Comparison of ENCODE assay signal across 23 mouse cellular contexts in the genomic region with DNA sequence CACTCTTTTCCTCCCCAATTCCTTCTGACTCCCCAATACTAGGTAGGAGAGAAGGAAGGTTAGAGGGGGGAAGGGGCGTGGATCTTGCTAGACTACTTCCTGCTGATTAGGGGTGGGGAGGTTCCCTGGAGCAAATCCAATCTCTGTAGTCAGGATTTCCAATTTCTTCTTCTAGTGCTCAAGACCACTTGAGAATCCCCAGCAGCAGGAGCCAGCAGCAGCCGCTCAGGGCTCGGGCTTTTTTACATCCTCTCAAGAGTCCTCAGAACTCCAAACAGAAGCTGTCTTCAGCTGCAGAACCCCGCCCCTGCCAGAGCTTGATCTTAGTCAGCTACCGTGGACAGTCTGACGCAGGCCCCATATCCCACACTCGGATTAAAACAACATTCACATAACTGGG. TPM values are rescaled to one million over a fixed set of nuclear protein-coding genes. Genes with fewer than 3 reads are reported as not detected.
DNase-seq lines count a peak whose midpoint lies in the region; ATAC-seq and TF ChIP-seq lines count a peak whose summit lies in the region.
"Had no signal": no experiment of that assay in that cellular context is flagged by ENCODE, and none has a peak within 500 bp of the region (broad histone marks: within the 10 kb centered on the region; RNA-seq: fewer than 3 reads in every experiment).

No protein-coding gene starts in this region.

- no peak overlapping the region for H3K9ac ChIP-seq in heart, embryonic 11.5 days (ENCODE audit: low read depth, low read length)
- H3K9ac ChIP-seq in CH12.LX (ENCODE audit: insufficient read depth, low read depth) = no peak overlapping the region
- no peak overlapping the region for H3K9ac ChIP-seq in intestine, postnatal 0 days (ENCODE audit: low read depth, low read length)
- H3K9ac ChIP-seq in hindbrain, embryonic 14.5 days = no peak overlapping the region
- no peak overlapping the region for H3K9ac ChIP-seq in liver, embryonic 11.5 days (ENCODE audit: low read depth, low read length)
- H3K9ac ChIP-seq: embryonic facial prominence, embryonic 12.5 days; forebrain, embryonic 13.5 days; kidney, embryonic 15.5 days; limb, embryonic 12.5 days; liver, embryonic 14.5 days; midbrain, embryonic 12.5 days; neural tube, embryonic 15.5 days had no signal

- TF ChIP-seq EP300 in CH12.LX (IDR thresholded peaks at IDR 0.05; ENCODE audit: low read length) = no peak

- no peak for TF ChIP-seq RAD21 in CH12.LX (IDR thresholded peaks at IDR 0.05; ENCODE audit: low read depth, low read length)

- 35% methylated on average over 7 of the region's 7 CpGs for WGBS in heart, embryonic 11.5 days (ENCODE audit: insufficient replicate concordance)
- 46% methylated on average over 7 of the region's 7 CpGs for WGBS in intestine, postnatal 0 days
- 66% methylated on average over 7 of the region's 7 CpGs for WGBS in hindbrain, embryonic 14.5 days
- 49% methylated on average over 7 of the region's 7 CpGs for WGBS in liver, embryonic 11.5 days

- dilution Hi-C loops in CH12.LX (cut with MboI; ENCODE audit: extremely low pct_ligation_motif_present, extremely low pct_unique_long_range_greater_than_20kb, low sequenced_read_pairs) = no loop called here

- peaks cover 5% of the 10 kb centered on the region; the same call in 1 of the 2 replicates for H3K4me1 ChIP-seq in heart, embryonic 11.5 days (ENCODE audit: control insufficient read depth, insufficient read depth, low read length)
- peaks cover 0 to 18% of the 10 kb centered on the region in 2 experiments; a peak in 2 of 4 replicates for H3K4me1 ChIP-seq in CH12.LX (ENCODE audit: control insufficient read depth in 1 of 2, insufficient read depth in 2 of 2)
- H3K4me1 ChIP-seq in intestine, postnatal 0 days (replicated peaks; ENCODE audit: control insufficient read depth, insufficient read depth, low read length) = no peaks in the 10 kb centered on the region
- H3K4me1 ChIP-seq in hindbrain, embryonic 14.5 days (replicated peaks; ENCODE audit: control insufficient read depth, insufficient read depth, low read length) = no peaks in the 10 kb centered on the region
- peaks cover 4% of the 10 kb centered on the region; the same call in 1 of the 2 replicates for H3K4me1 ChIP-seq in liver, embryonic 11.5 days (replicated peaks; ENCODE audit: control insufficient read depth, insufficient read depth, low read length)
- H3K4me1 ChIP-seq: embryonic facial prominence, embryonic 12.5 days; forebrain, embryonic 13.5 days; limb, embryonic 12.5 days; midbrain, embryonic 12.5 days; neural tube, embryonic 15.5 days had no signal

- in situ Hi-C loops in CH12.LX (cut with MboI; ENCODE audit: low pct_ligation_motif_present, low pct_unique_long_range_greater_than_20kb, low sequenced_read_pairs) = no loop called here

- no peak for ATAC-seq in heart, embryonic 11.5 days (replicated peaks; ENCODE audit: insufficient number of reproducible peaks, low FRiP score, low TSS enrichment)
- no peak for ATAC-seq in intestine, postnatal 0 days
- ATAC-seq in hindbrain, embryonic 14.5 days (ENCODE audit: low FRiP score) = no peak
- no peak for ATAC-seq in liver, embryonic 11.5 days (replicated peaks; ENCODE audit: low FRiP score)
- ATAC-seq: CD4-positive, CD25-positive, alpha-beta regulatory T cell, adult 4 months; forebrain, embryonic 13.5 days; inflammation-experienced regulatory T-cells, adult 6 months had no signal

- no peaks in the 10 kb centered on the region for H3K9me3 ChIP-seq in heart, embryonic 11.5 days (replicated peaks; ENCODE audit: control insufficient read depth, low read length)
- H3K9me3 ChIP-seq in CH12.LX (replicated peaks; ENCODE audit: low read length) = no peaks in the 10 kb centered on the region
- H3K9me3 ChIP-seq in intestine, postnatal 0 days (ENCODE audit: control insufficient read depth) = no peaks in the 10 kb centered on the region
- H3K9me3 ChIP-seq in hindbrain, embryonic 14.5 days (ENCODE audit: control insufficient read depth, low read length) = no peaks in the 10 kb centered on the region
- no peaks in the 10 kb centered on the region for H3K9me3 ChIP-seq in liver, embryonic 11.5 days (ENCODE audit: control insufficient read depth, low read length)
- H3K9me3 ChIP-seq: embryonic facial prominence, embryonic 12.5 days; forebrain, embryonic 13.5 days; kidney, embryonic 15.5 days; limb, embryonic 12.5 days; midbrain, embryonic 12.5 days; neural tube, embryonic 15.5 days had no signal

- no peaks in the 10 kb centered on the region for H3K27me3 ChIP-seq in heart, embryonic 11.5 days (ENCODE audit: control insufficient read depth, insufficient read depth, low read length)
- no peaks in the 10 kb centered on the region for H3K27me3 ChIP-seq in CH12.LX (replicated peaks)
- no peaks in the 10 kb centered on the region for H3K27me3 ChIP-seq in intestine, postnatal 0 days (replicated peaks; ENCODE audit: control insufficient read depth, insufficient read depth, low read length)
- no peaks in the 10 kb centered on the region for H3K27me3 ChIP-seq in hindbrain, embryonic 14.5 days (ENCODE audit: control insufficient read depth, insufficient read depth, low read length)
- H3K27me3 ChIP-seq in liver, embryonic 11.5 days (replicated peaks; ENCODE audit: control insufficient read depth, insufficient read depth, low read length) = no peaks in the 10 kb centered on the region
- H3K27me3 ChIP-seq: embryonic facial prominence, embryonic 12.5 days; forebrain, embryonic 13.5 days; kidney, embryonic 15.5 days; limb, embryonic 12.5 days; midbrain, embryonic 12.5 days; neural tube, embryonic 15.5 days had no signal

- H3K79me2 ChIP-seq in CH12.LX (replicated peaks; ENCODE audit: control insufficient read depth, extremely low read depth, insufficient read depth, poor library complexity, severe bottlenecking) = no peaks in the 10 kb centered on the region

- TF ChIP-seq POLR2A in CH12.LX (IDR thresholded peaks at IDR 0.05; ENCODE audit: low read depth, low read length) = no peak

- no peak for DNase-seq in heart, adult 11 months
- no peak for DNase-seq in CH12.LX (ENCODE audit: extremely low read depth)
- DNase-seq in MN1 (ENCODE audit: low spot score) = peak; percentile 45
- no peak for DNase-seq in hindbrain, embryonic 14.5 days (ENCODE audit: low spot score)
- DNase-seq in liver, embryonic 11.5 days (ENCODE audit: low spot score) = no peak
- DNase-seq in neural tube, embryonic 10.5 days (ENCODE audit: extremely low spot score, low spot score) = no peak
- DNase-seq: cerebellum, adult 8-10 months; layer of hippocampus, adult 9-11 months; right cerebral cortex, postnatal 14 days; spleen, adult 18-20 months; thymus, postnatal 4 days had no signal

- no peak overlapping the region for H3K4me3 ChIP-seq in heart, embryonic 11.5 days (ENCODE audit: low read depth, low read length)
- no peak overlapping the region for H3K4me3 ChIP-seq in CH12.LX (replicated peaks in 1 of 3; ENCODE audit: low read depth in 2 of 3, low read length in 2 of 3, poor library complexity in 1 of 3)
- H3K4me3 ChIP-seq in intestine, postnatal 0 days (ENCODE audit: low read depth, low read length) = no peak overlapping the region
- H3K4me3 ChIP-seq in hindbrain, embryonic 14.5 days (replicated peaks; ENCODE audit: low read length) = no peak overlapping the region
- no peak overlapping the region for H3K4me3 ChIP-seq in liver, embryonic 11.5 days (ENCODE audit: low read depth, low read length)
- H3K4me3 ChIP-seq: embryonic facial prominence, embryonic 12.5 days; erythroblast, embryonic 14.5 days; forebrain, embryonic 13.5 days; kidney, embryonic 15.5 days; limb, embryonic 12.5 days; midbrain, embryonic 12.5 days; neural tube, embryonic 15.5 days had no signal

- TF ChIP-seq CTCF in CH12.LX (conservative IDR thresholded peaks at IDR 0.05 in 1 of 2, IDR thresholded peaks at IDR 0.05 in 1 of 2; ENCODE audit: low read depth in 2 of 2, low read length in 2 of 2) = no peak
- no peak for TF ChIP-seq CTCF in intestine, postnatal 0 days (IDR thresholded peaks at IDR 0.05; ENCODE audit: low read depth)

- H3K27ac ChIP-seq in heart, embryonic 11.5 days (ENCODE audit: low read depth, low read length) = peak overlapping the region; percentile 29; the same call in 1 of the 2 replicates
- H3K27ac ChIP-seq in CH12.LX (ENCODE audit: insufficient read depth, low read depth) = no peak overlapping the region
- H3K27ac ChIP-seq in intestine, postnatal 0 days (ENCODE audit: low read depth, low read length) = 0 out of 2 replicates have a peak overlapping the region, but pooled peaks have one; percentile 28
- no peak overlapping the region for H3K27ac ChIP-seq in hindbrain, embryonic 14.5 days
- H3K27ac ChIP-seq in liver, embryonic 11.5 days (ENCODE audit: low read depth, low read length) = no peak overlapping the region
- H3K27ac ChIP-seq: embryonic facial prominence, embryonic 12.5 days; forebrain, embryonic 13.5 days; kidney, embryonic 15.5 days; limb, embryonic 12.5 days; liver, embryonic 14.5 days; midbrain, embryonic 12.5 days; neural tube, embryonic 15.5 days had no signal

- no peak overlapping the region for H3K4me2 ChIP-seq in heart, embryonic 11.5 days
- H3K4me2 ChIP-seq in CH12.LX (ENCODE audit: insufficient read depth, low read depth, poor library complexity, severe bottlenecking) = no peak overlapping the region
- H3K4me2 ChIP-seq in intestine, postnatal 0 days (replicated peaks; ENCODE audit: low read depth) = no peak overlapping the region
- no peak overlapping the region for H3K4me2 ChIP-seq in hindbrain, embryonic 14.5 days (replicated peaks)
- H3K4me2 ChIP-seq in liver, embryonic 11.5 days = no peak overlapping the region
- H3K4me2 ChIP-seq: embryonic facial prominence, embryonic 12.5 days; forebrain, embryonic 13.5 days; kidney, embryonic 15.5 days; limb, embryonic 12.5 days; midbrain, embryonic 12.5 days; neural tube, embryonic 15.5 days had no signal

- H3K36me3 ChIP-seq in heart, embryonic 11.5 days (ENCODE audit: control insufficient read depth, insufficient read depth, low read length) = no peaks in the 10 kb centered on the region
- no peaks in the 10 kb centered on the region for H3K36me3 ChIP-seq in CH12.LX (replicated peaks in 1 of 2; ENCODE audit: control insufficient read depth in 1 of 2, insufficient read depth in 1 of 2, low read length in 1 of 2)
- no peaks in the 10 kb centered on the region for H3K36me3 ChIP-seq in intestine, postnatal 0 days (ENCODE audit: control insufficient read depth, insufficient read depth)
- no peaks in the 10 kb centered on the region for H3K36me3 ChIP-seq in hindbrain, embryonic 14.5 days (replicated peaks; ENCODE audit: control insufficient read depth, insufficient read depth)
- no peaks in the 10 kb centered on the region for H3K36me3 ChIP-seq in liver, embryonic 11.5 days (ENCODE audit: control insufficient read depth, insufficient read depth, low read length)
- H3K36me3 ChIP-seq: embryonic facial prominence, embryonic 12.5 days; kidney, embryonic 15.5 days; limb, embryonic 12.5 days; midbrain, embryonic 12.5 days; neural tube, embryonic 15.5 days had no signal

RNA-seq across cellular contexts. Expression of a gene that starts 11.8 kb away (rescaled TPM):
- 22.3 and 25.5 TPM in 2 replicates for polyA plus RNA-seq in heart, embryonic 11.5 days (2014; fragmentation: Nextera tagmentation; extraction: Ambion mirVana)
- total RNA-seq in CH12.LX (2012; rRNA removed) (19.3 and 29.7 TPM in 2 replicates), CH12.LX (2014; rRNA removed) (45.2 and 50.5 TPM in 2 replicates)
- polyA plus RNA-seq in CH12.LX (2012; ENCODE audit: insufficient read length, low read depth) = 35.0 and 42.4 TPM in 2 replicates
- 21.6 and 25.1 TPM in 2 replicates for polyA plus RNA-seq in intestine, postnatal 0 days (2015; fragmentation: Nextera tagmentation; extraction: Ambion mirVana)
- 9.8 and 9.9 TPM in 2 replicates for polyA plus RNA-seq in hindbrain, embryonic 14.5 days (2014; fragmentation: Nextera tagmentation; extraction: Ambion mirVana)
- 13.2 and 13.7 TPM in 2 replicates for polyA plus RNA-seq in liver, embryonic 11.5 days (2014; fragmentation: Nextera tagmentation; extraction: Ambion mirVana)

RNA-seq across cellular contexts. Expression of a gene that starts 33.3 kb away (rescaled TPM):
- polyA plus RNA-seq in heart, embryonic 11.5 days (2014; fragmentation: Nextera tagmentation; extraction: Ambion mirVana) = 0.72 and 0.90 TPM in 2 replicates
- total RNA-seq in CH12.LX (2012; rRNA removed) = 279 and 335 TPM in 2 replicates
- 265 and 268 TPM in 2 replicates for total RNA-seq in CH12.LX (2014; rRNA removed)
- 279 and 284 TPM in 2 replicates for polyA plus RNA-seq in CH12.LX (2012; ENCODE audit: insufficient read length, low read depth)
- 0.87 and 0.95 TPM in 2 replicates for polyA plus RNA-seq in intestine, postnatal 0 days (2015; fragmentation: Nextera tagmentation; extraction: Ambion mirVana)
- 0.31 and 0.74 TPM in 2 replicates for polyA plus RNA-seq in hindbrain, embryonic 14.5 days (2014; fragmentation: Nextera tagmentation; extraction: Ambion mirVana)
- 5.6 and 6.0 TPM in 2 replicates for polyA plus RNA-seq in liver, embryonic 11.5 days (2014; fragmentation: Nextera tagmentation; extraction: Ambion mirVana)

RNA-seq across cellular contexts. Expression of a gene that starts 43.3 kb away (rescaled TPM):
- polyA plus RNA-seq in heart, embryonic 11.5 days (2014; fragmentation: Nextera tagmentation; extraction: Ambion mirVana) = 353 and 356 TPM in 2 replicates
- total RNA-seq in CH12.LX (2012; rRNA removed) = 51.4 and 73.2 TPM in 2 replicates
- total RNA-seq in CH12.LX (2014; rRNA removed) = 37.8 and 46.6 TPM in 2 replicates
- 63.7 and 67.6 TPM in 2 replicates for polyA plus RNA-seq in CH12.LX (2012; ENCODE audit: insufficient read length, low read depth)
- 343 and 346 TPM in 2 replicates for polyA plus RNA-seq in intestine, postnatal 0 days (2015; fragmentation: Nextera tagmentation; extraction: Ambion mirVana)
- polyA plus RNA-seq in hindbrain, embryonic 14.5 days (2014; fragmentation: Nextera tagmentation; extraction: Ambion mirVana) = 239 and 249 TPM in 2 replicates
- polyA plus RNA-seq in liver, embryonic 11.5 days (2014; fragmentation: Nextera tagmentation; extraction: Ambion mirVana) = 242 and 254 TPM in 2 replicates

RNA-seq across cellular contexts. Expression of a gene that starts 59.2 kb away (rescaled TPM):
- polyA plus RNA-seq in heart, embryonic 11.5 days (2014; fragmentation: Nextera tagmentation; extraction: Ambion mirVana) = 62.9 and 67.9 TPM in 2 replicates
- 30.4 and 31.6 TPM in 2 replicates for total RNA-seq in CH12.LX (2012; rRNA removed)
- 32.7 and 32.9 TPM in 2 replicates for total RNA-seq in CH12.LX (2014; rRNA removed)
- 29.4 and 34.5 TPM in 2 replicates for polyA plus RNA-seq in CH12.LX (2012; ENCODE audit: insufficient read length, low read depth)
- 37.2 and 39.6 TPM in 2 replicates for polyA plus RNA-seq in intestine, postnatal 0 days (2015; fragmentation: Nextera tagmentation; extraction: Ambion mirVana)
- polyA plus RNA-seq in hindbrain, embryonic 14.5 days (2014; fragmentation: Nextera tagmentation; extraction: Ambion mirVana) = 89.0 and 89.4 TPM in 2 replicates
- 74.5 and 82.1 TPM in 2 replicates for polyA plus RNA-seq in liver, embryonic 11.5 days (2014; fragmentation: Nextera tagmentation; extraction: Ambion mirVana)

Comparison
In these comparisons a context has a peak if more than half of its experiments do, and no peak if none do; other contexts are left out.
1. H3K27ac ChIP-seq: peak in heart, embryonic 11.5 days (single experiment) and intestine, postnatal 0 days (single experiment); none in CH12.LX (single experiment), hindbrain, embryonic 14.5 days (single experiment) and liver, embryonic 11.5 days (single experiment).
2. RNA of a gene that starts 33.3 kb away (polyA plus RNA-seq): 279 to 284 TPM in CH12.LX; 5.6 to 6.0 TPM in liver, embryonic 11.5 days, 0.87 to 0.95 TPM in intestine, postnatal 0 days, 0.72 to 0.90 TPM in heart, embryonic 11.5 days and 0.31 to 0.74 TPM in hindbrain, embryonic 14.5 days; every median in the first group is over 10 times any median in the second.